Mouse (Mus musculus): ENCODE data around the gene Gm12355. TPM values are rescaled to one million over a fixed set of nuclear protein-coding genes. Genes with fewer than 3 reads are reported as not detected.

Gm12355 gene
- polyA plus RNA-seq, 1 experiment from 2014 or later = 1.8 TPM

- Histone ChIP-seq H3K27me3 (ENCODE audit: low read depth, poor library complexity, severe bottlenecking) (0 out of 2 replicates have a peak, but pooled peaks cover 4% of the 10 kb centered on the region), H3K36me3 (peaks cover 50% of the 10 kb centered on the region), H3K27ac (no peak overlapping the region), H3K4me3 (0 out of 2 replicates have a peak overlapping the region, but pooled peaks have one; percentile 94), H3K9me3 (replicated peaks) (no peaks in the 10 kb centered on the region), H3K4me1 (peaks cover 41% of the 10 kb centered on the region)
- no peak for DNase-seq (ENCODE audit: low spot score)
- WGBS = 92% methylated on average over 6 of the region's 6 CpGs
Observed at GRCm38 (mm10) chr11:98584629-98585177, 40.8 kb downstream of the Gm12355 start.

- DNase-seq (ENCODE audit: low spot score) = no peak
- Histone ChIP-seq H3K27me3 (ENCODE audit: low read depth, poor library complexity, severe bottlenecking) (no peaks in the 10 kb centered on the region), H3K4me1 (peaks cover 38% of the 10 kb centered on the region), H3K9me3 (replicated peaks) (no peaks in the 10 kb centered on the region), H3K27ac (no peak overlapping the region), H3K36me3 (peaks cover 50% of the 10 kb centered on the region), H3K4me3 (no peak overlapping the region)
- WGBS = 39% methylated on average over 1 of the region's 1 CpGs
Observed at GRCm38 (mm10) chr11:98584146-98584545, 41.3 kb downstream of the Gm12355 start.

- H3K9me3 ChIP-seq (replicated peaks) = no peaks in the 10 kb centered on the region
- WGBS = 27% methylated on average over 3 of the region's 3 CpGs
- no peaks in the 10 kb centered on the region for H3K27me3 ChIP-seq (ENCODE audit: low read depth, poor library complexity, severe bottlenecking)
- no peak overlapping the region; the same call in 1 of the 2 replicates for H3K4me3 ChIP-seq
- no peak overlapping the region for H3K27ac ChIP-seq
- peaks cover 35% of the 10 kb centered on the region for H3K4me1 ChIP-seq
- H3K36me3 ChIP-seq = peaks cover 50% of the 10 kb centered on the region
- no peak for DNase-seq (ENCODE audit: low spot score)
Observed at GRCm38 (mm10) chr11:98583571-98583970, 41.9 kb downstream of the Gm12355 start.

GRCm38 (mm10) chr11:98583265-98583552 is 42.3 kb downstream of the Gm12355 start:
- WGBS = 87% methylated on average over 3 of the region's 3 CpGs
- H3K9me3 ChIP-seq (replicated peaks) = no peaks in the 10 kb centered on the region
- H3K27me3 ChIP-seq (ENCODE audit: low read depth, poor library complexity, severe bottlenecking) = no peaks in the 10 kb centered on the region
- DNase-seq (ENCODE audit: low spot score) = no peak
- peaks cover 32% of the 10 kb centered on the region for H3K4me1 ChIP-seq
- no peak overlapping the region for H3K27ac ChIP-seq
- no peak overlapping the region; the same call in 1 of the 2 replicates for H3K4me3 ChIP-seq
- peaks cover 50% of the 10 kb centered on the region for H3K36me3 ChIP-seq

- no peaks in the 10 kb centered on the region for H3K27me3 ChIP-seq (ENCODE audit: low read depth, poor library complexity, severe bottlenecking)
- 92% methylated on average over 12 of the region's 12 CpGs for WGBS
- peaks cover 27% of the 10 kb centered on the region for H3K4me1 ChIP-seq
- no peak overlapping the region; the same call in 1 of the 2 replicates for H3K4me3 ChIP-seq
- no peaks in the 10 kb centered on the region for H3K9me3 ChIP-seq (replicated peaks)
- DNase-seq (ENCODE audit: low spot score) = no peak
- 0 out of 2 replicates have a peak overlapping the region, but pooled peaks have one; percentile 19 for H3K27ac ChIP-seq
- peaks cover 50% of the 10 kb centered on the region for H3K36me3 ChIP-seq
Observed at GRCm38 (mm10) chr11:98582551-98583264, 42.8 kb downstream of the Gm12355 start.

- Histone ChIP-seq H3K4me3 (no peak overlapping the region), H3K27ac (no peak overlapping the region), H3K4me1 (peaks cover 22% of the 10 kb centered on the region), H3K9me3 (replicated peaks) (no peaks in the 10 kb centered on the region), H3K36me3 (peaks cover 50% of the 10 kb centered on the region), H3K27me3 (ENCODE audit: low read depth, poor library complexity, severe bottlenecking) (no peaks in the 10 kb centered on the region)
- no peak for DNase-seq (ENCODE audit: low spot score)
- 87% methylated on average over 8 of the region's 8 CpGs for WGBS
Observed at GRCm38 (mm10) chr11:98582030-98582388, 43.5 kb downstream of the Gm12355 start.

GRCm38 (mm10) chr11:98581286-98582029 is 44.0 kb downstream of the Gm12355 start:
- WGBS = 77% methylated on average over 17 of the region's 17 CpGs
- Histone ChIP-seq H3K4me3 (no peak overlapping the region), H3K27ac (no peak overlapping the region), H3K9me3 (replicated peaks) (no peaks in the 10 kb centered on the region), H3K27me3 (ENCODE audit: low read depth, poor library complexity, severe bottlenecking) (no peaks in the 10 kb centered on the region), H3K4me1 (peaks cover 21% of the 10 kb centered on the region), H3K36me3 (peaks cover 50% of the 10 kb centered on the region)
- no peak for DNase-seq (ENCODE audit: low spot score)

- no peak for DNase-seq (ENCODE audit: low spot score)
- Histone ChIP-seq H3K4me1 (peaks cover 11% of the 10 kb centered on the region), H3K27me3 (ENCODE audit: low read depth, poor library complexity, severe bottlenecking) (no peaks in the 10 kb centered on the region), H3K36me3 (peaks cover 50% of the 10 kb centered on the region), H3K27ac (no peak overlapping the region), H3K9me3 (replicated peaks) (no peaks in the 10 kb centered on the region), H3K4me3 (no peak overlapping the region)
- 86% methylated on average over 16 of the region's 16 CpGs for WGBS
Observed at GRCm38 (mm10) chr11:98580301-98581121, 45.0 kb downstream of the Gm12355 start.

- H3K27me3 ChIP-seq (ENCODE audit: low read depth, poor library complexity, severe bottlenecking) = no peaks in the 10 kb centered on the region
- H3K4me1 ChIP-seq = no peaks in the 10 kb centered on the region
- no peak overlapping the region for H3K27ac ChIP-seq
- peaks cover 30% of the 10 kb centered on the region for H3K36me3 ChIP-seq
- H3K4me3 ChIP-seq = no peak overlapping the region
- no peak for DNase-seq (ENCODE audit: low spot score)
- H3K9me3 ChIP-seq (replicated peaks) = no peaks in the 10 kb centered on the region
- 87% methylated on average over 5 of the region's 5 CpGs for WGBS
Observed at GRCm38 (mm10) chr11:98577776-98578175, 47.7 kb downstream of the Gm12355 start.

Other genes with a start within 250 kb of the Gm12355 start
- 0.16 and 0.40 TPM in 2 replicates for gene Tcap, start 241.8 kb downstream of the Gm12355 start, polyA plus RNA-seq (2016; fragmentation: Nextera tagmentation; extraction: Ambion mirVana)
- 0.61 TPM in 1 of 2 replicates, not detected in the other for gene Pnmt, start 239.2 kb downstream of the Gm12355 start, polyA plus RNA-seq (2016; fragmentation: Nextera tagmentation; extraction: Ambion mirVana)
- 9.7 and 10.5 TPM in 2 replicates for gene Pgap3, start 225.2 kb downstream of the Gm12355 start, polyA plus RNA-seq (2016; fragmentation: Nextera tagmentation; extraction: Ambion mirVana)
- 24.5 and 30.9 TPM in 2 replicates for gene Erbb2, start 213.2 kb downstream of the Gm12355 start, polyA plus RNA-seq (2016; fragmentation: Nextera tagmentation; extraction: Ambion mirVana)
- gene Mien1, start 186.7 kb downstream of the Gm12355 start, polyA plus RNA-seq (2016; fragmentation: Nextera tagmentation; extraction: Ambion mirVana) = 76.8 and 81.3 TPM in 2 replicates
- 6.4 and 9.5 TPM in 2 replicates for gene Grb7, start 179.3 kb downstream of the Gm12355 start, polyA plus RNA-seq (2016; fragmentation: Nextera tagmentation; extraction: Ambion mirVana)
- not detected in 2 replicates for gene Ikzf3, start 79.6 kb downstream of the Gm12355 start, polyA plus RNA-seq (2016; fragmentation: Nextera tagmentation; extraction: Ambion mirVana)
- gene Zpbp2, start 74.6 kb downstream of the Gm12355 start, polyA plus RNA-seq (2016; fragmentation: Nextera tagmentation; extraction: Ambion mirVana) = 0.14 TPM in 1 of 2 replicates, not detected in the other
- 46.9 and 55.0 TPM in 2 replicates for gene Ormdl3, start 38.3 kb downstream of the Gm12355 start, polyA plus RNA-seq (2016; fragmentation: Nextera tagmentation; extraction: Ambion mirVana)
- gene Lrrc3c, start 27.4 kb downstream of the Gm12355 start, polyA plus RNA-seq (2016; fragmentation: Nextera tagmentation; extraction: Ambion mirVana) = not detected in 2 replicates
- gene Gsdma3, start 699 bp upstream of the Gm12355 start, polyA plus RNA-seq (2016; fragmentation: Nextera tagmentation; extraction: Ambion mirVana) = not detected in 2 replicates
- not detected in 2 replicates for gene Gsdma2, start 21.1 kb upstream of the Gm12355 start, polyA plus RNA-seq (2016; fragmentation: Nextera tagmentation; extraction: Ambion mirVana)
- gene Gsdma, start 38.7 kb upstream of the Gm12355 start, polyA plus RNA-seq (2016; fragmentation: Nextera tagmentation; extraction: Ambion mirVana) = 0.05 TPM in 1 of 2 replicates, not detected in the other
- gene Psmd3, start 56.9 kb upstream of the Gm12355 start, polyA plus RNA-seq (2016; fragmentation: Nextera tagmentation; extraction: Ambion mirVana) = 284 and 303 TPM in 2 replicates
- not detected in 2 replicates for gene Csf3, start 75.6 kb upstream of the Gm12355 start, polyA plus RNA-seq (2016; fragmentation: Nextera tagmentation; extraction: Ambion mirVana)
- 77.3 and 82.6 TPM in 2 replicates for gene Med24, start 103.8 kb upstream of the Gm12355 start, polyA plus RNA-seq (2016; fragmentation: Nextera tagmentation; extraction: Ambion mirVana)
- gene Thra, start 115.0 kb upstream of the Gm12355 start, polyA plus RNA-seq (2016; fragmentation: Nextera tagmentation; extraction: Ambion mirVana) = 6.3 and 11.6 TPM in 2 replicates
- gene Nr1d1, start 149.7 kb upstream of the Gm12355 start, polyA plus RNA-seq (2016; fragmentation: Nextera tagmentation; extraction: Ambion mirVana) = 1.2 and 1.5 TPM in 2 replicates
- 22.8 and 25.0 TPM in 2 replicates for gene Msl1, start 169.9 kb upstream of the Gm12355 start, polyA plus RNA-seq (2016; fragmentation: Nextera tagmentation; extraction: Ambion mirVana)
- 46.7 and 51.9 TPM in 2 replicates for gene Casc3, start 179.2 kb upstream of the Gm12355 start, polyA plus RNA-seq (2016; fragmentation: Nextera tagmentation; extraction: Ambion mirVana)
- 1.4 and 1.9 TPM in 2 replicates for gene Rapgefl1, start 211.1 kb upstream of the Gm12355 start, polyA plus RNA-seq (2016; fragmentation: Nextera tagmentation; extraction: Ambion mirVana)
- gene Wipf2, start 238.0 kb upstream of the Gm12355 start, polyA plus RNA-seq (2016; fragmentation: Nextera tagmentation; extraction: Ambion mirVana) = 5.4 and 6.2 TPM in 2 replicates